Mouse (Mus musculus) hindbrain, embryonic 14.5 days (tissue): Measurements from ENCODE around the gene Il7r. TPM values are rescaled to one million over a fixed set of nuclear protein-coding genes. Genes with fewer than 3 reads are reported as not detected.

Experiments used
- ATAC-seq: fragments of 200-750 bp; cut with Nextera tagmentation; 2 replicates; pipeline ENCODE4 v1.8.0; 2017; ENCODE audit warnings: moderate number of reproducible peaks, mild to moderate bottlenecking, moderate TSS enrichment, moderate library complexity; ENCODE audit not compliant: low FRiP score
- DNase-seq: peaks from one replicate; pipeline ENCODE4 v3.0.0-alpha.2; 2015; ENCODE audit warnings: low spot score
- H3K27ac ChIP-seq: fragments of 300-500 bp; sonication (generic); 2 replicates; pipeline ENCODE4 v1.5.1; 2014; ENCODE audit warnings: mild to moderate bottlenecking, moderate library complexity
- H3K27me3 ChIP-seq: fragments of 300-500 bp; sonication (generic); 2 replicates; pipeline ENCODE4 v1.6.1; 2014; ENCODE audit warnings: mild to moderate bottlenecking, low read length, mixed read lengths; ENCODE audit not compliant: control insufficient read depth, insufficient read depth
- H3K36me3 ChIP-seq: fragments of 300-500 bp; sonication (generic); replicated peaks from 2 replicates; pipeline ENCODE4 v1.6.1; 2014; ENCODE audit not compliant: control insufficient read depth, insufficient read depth
- H3K4me1 ChIP-seq: fragments of 300-500 bp; sonication (generic); replicated peaks from 2 replicates; pipeline ENCODE4 v1.6.1; 2014; ENCODE audit warnings: antibody characterized with exemption, low read length, mixed read lengths; ENCODE audit not compliant: control insufficient read depth, insufficient read depth
- H3K4me2 ChIP-seq: fragments of 300-500 bp; sonication (generic); replicated peaks from 2 replicates; pipeline ENCODE4 v1.6.1; 2014; ENCODE audit warnings: mild to moderate bottlenecking, moderate library complexity
- H3K4me3 ChIP-seq: fragments of 300-500 bp; sonication (generic); replicated peaks from 2 replicates; pipeline ENCODE4 v1.5.1; 2014; ENCODE audit warnings: mild to moderate bottlenecking, low read length
- H3K9ac ChIP-seq: fragments of 300-500 bp; sonication (generic); 2 replicates; pipeline ENCODE4 v1.6.1; 2014
- H3K9me3 ChIP-seq: fragments of 300-500 bp; sonication (generic); 2 replicates; pipeline ENCODE4 v1.6.1; 2016; ENCODE audit warnings: low read length; ENCODE audit not compliant: control insufficient read depth
- WGBS: fragments of 180-500 bp; shearing (Covaris S2); extraction: QIAGEN DNeasy Blood & Tissue Kit; methylation state at CpG from one replicate; pipeline ENCODE4 v1.1.7; 2014; 5-methylcytosine and 5-hydroxymethylcytosine counted together
- polyA plus RNA-seq: library from polyadenylated mRNA; unstranded; fragments of >200 nt; fragmentation: Nextera tagmentation; extraction: Ambion mirVana; gene quantifications from 2 replicates; pipeline ENCODE4 v1.2.1, GENCODE M21; 2014

Gene Il7r
- polyA plus RNA-seq, 1 experiment from 2014 or later, result not detected

DNA sequence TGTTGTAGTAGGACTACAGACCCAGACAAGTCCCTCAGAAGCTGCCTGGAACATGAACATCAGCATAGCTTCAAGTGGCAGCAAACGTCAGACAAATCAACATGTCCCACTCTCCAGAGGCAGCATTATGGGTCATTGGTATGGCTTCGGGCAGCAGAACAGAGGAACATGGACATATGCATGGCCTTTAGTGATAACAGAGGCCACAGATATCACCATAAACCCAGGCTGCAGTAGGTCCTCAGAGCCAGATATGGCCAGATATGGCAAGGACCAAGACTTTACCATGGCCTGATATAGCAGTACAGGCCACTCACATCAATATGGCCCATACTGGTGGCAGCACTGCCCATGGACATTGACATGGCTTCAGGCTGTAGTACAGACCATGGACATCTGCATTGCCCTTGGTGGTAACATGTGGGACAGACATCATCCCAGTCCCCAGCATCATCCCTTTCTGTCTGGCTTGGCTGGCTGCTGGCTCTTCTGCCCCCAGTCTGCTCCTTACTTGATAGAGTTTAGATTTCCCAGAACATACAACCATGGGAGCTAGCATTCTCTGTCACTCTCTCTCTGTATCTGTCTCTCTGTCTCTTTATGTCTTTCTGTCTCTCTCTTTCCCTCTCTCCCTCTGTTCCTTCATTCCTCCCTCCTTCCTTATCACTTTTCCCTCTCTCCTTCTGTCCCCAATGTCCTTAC, 40.4 kb downstream of the Il7r start:
- H3K36me3 ChIP-seq, result no peaks in the 10 kb centered on the region
- no peak overlapping the region for H3K4me2 ChIP-seq
- H3K4me1 ChIP-seq, result no peaks in the 10 kb centered on the region
- H3K9me3 ChIP-seq, result no peaks in the 10 kb centered on the region
- no peak overlapping the region for H3K9ac ChIP-seq
- no peak overlapping the region for H3K27ac ChIP-seq
- H3K27me3 ChIP-seq, result no peaks in the 10 kb centered on the region
- ATAC-seq (no peak), DNase-seq (no peak)
- 86% methylated on average over 2 of the region's 2 CpGs for WGBS
- H3K4me3 ChIP-seq, result no peak overlapping the region

GRCm38 (mm10) chr15:9473188-9473587, 56.8 kb downstream of the Il7r start:
- H3K4me2 ChIP-seq, result no peak overlapping the region
- no peak for DNase-seq
- no peak overlapping the region for H3K27ac ChIP-seq
- ATAC-seq, result no peak
- WGBS, result 91% methylated on average over 1 of the region's 1 CpGs
- no peak overlapping the region for H3K9ac ChIP-seq
- H3K27me3 ChIP-seq, result no peaks in the 10 kb centered on the region
- no peaks in the 10 kb centered on the region for H3K36me3 ChIP-seq
- H3K4me3 ChIP-seq, result no peak overlapping the region
- H3K9me3 ChIP-seq, result no peaks in the 10 kb centered on the region
- no peaks in the 10 kb centered on the region for H3K4me1 ChIP-seq

GRCm38 (mm10) chr15:9472618-9473017, 57.4 kb downstream of the Il7r start:
- WGBS, result 56% methylated on average over 3 of the region's 3 CpGs
- Histone ChIP-seq H3K9ac (no peak overlapping the region), H3K4me3 (no peak overlapping the region), H3K9me3 (no peaks in the 10 kb centered on the region), H3K4me2 (no peak overlapping the region), H3K36me3 (no peaks in the 10 kb centered on the region), H3K27ac (no peak overlapping the region), H3K4me1 (no peaks in the 10 kb centered on the region), H3K27me3 (no peaks in the 10 kb centered on the region)
- ATAC-seq (no peak), DNase-seq (no peak)

DNA sequence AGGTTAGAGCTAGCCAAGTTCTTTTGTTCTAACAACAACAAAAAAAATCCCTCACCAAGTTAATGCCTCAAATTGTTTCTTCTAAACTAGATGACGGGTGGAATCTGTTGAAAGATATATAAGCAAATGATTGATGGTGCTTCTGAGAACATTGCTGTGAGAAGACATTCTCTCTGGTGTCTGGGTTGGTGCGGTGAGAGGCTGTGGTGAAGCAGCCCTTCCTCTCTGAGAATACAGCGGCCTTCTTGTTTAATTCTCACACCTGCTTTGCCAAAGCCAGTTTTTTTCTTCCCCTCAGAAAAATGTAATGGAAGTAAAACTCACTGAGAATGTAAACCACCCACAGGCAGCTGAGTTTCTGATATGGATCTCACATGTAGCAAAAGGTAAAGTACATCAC, 57.8 kb downstream of the Il7r start:
- DNase-seq (no peak), ATAC-seq (no peak)
- Histone ChIP-seq H3K27ac (no peak overlapping the region), H3K4me2 (no peak overlapping the region), H3K36me3 (no peaks in the 10 kb centered on the region), H3K9ac (no peak overlapping the region), H3K27me3 (no peaks in the 10 kb centered on the region), H3K4me1 (no peaks in the 10 kb centered on the region), H3K9me3 (no peaks in the 10 kb centered on the region), H3K4me3 (no peak overlapping the region)
- 53% methylated on average over 3 of the region's 3 CpGs for WGBS

- 88% methylated on average over 4 of the region's 4 CpGs for WGBS
- no peak for DNase-seq
- H3K4me1 ChIP-seq, result no peaks in the 10 kb centered on the region
Measured at GRCm38 (mm10) chr15:9471053-9471685, 58.8 kb downstream of the Il7r start.

DNA sequence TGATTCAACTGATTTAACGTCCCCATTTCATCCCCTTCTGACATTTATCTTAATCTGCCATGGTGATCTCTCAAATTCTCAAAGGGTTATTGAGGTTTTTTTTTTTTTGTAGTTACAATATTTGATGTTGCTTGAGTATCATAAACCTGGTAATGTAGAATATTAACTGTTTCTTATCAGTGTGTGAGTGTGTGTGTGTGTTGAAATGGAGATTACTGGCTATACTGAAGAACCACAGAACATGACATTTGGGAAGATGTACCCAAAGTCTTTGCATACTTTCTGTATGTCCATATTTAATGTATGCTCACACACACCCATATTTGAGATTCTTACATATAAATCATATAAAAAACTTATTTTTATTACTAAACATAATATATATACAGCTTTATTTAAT, 65.9 kb downstream of the Il7r start:
- Histone ChIP-seq H3K9me3 (no peaks in the 10 kb centered on the region), H3K27ac (no peak overlapping the region), H3K4me3 (no peak overlapping the region), H3K27me3 (no peaks in the 10 kb centered on the region), H3K4me2 (no peak overlapping the region), H3K4me1 (no peaks in the 10 kb centered on the region), H3K9ac (no peak overlapping the region), H3K36me3 (no peaks in the 10 kb centered on the region)
- WGBS, result 34% methylated on average over 1 of the region's 1 CpGs
- DNase-seq (no peak), ATAC-seq (no peak)

More at GRCm38 (mm10) chr15:9471053-9471685, 58.8 kb downstream of the Il7r start:
- Histone ChIP-seq H3K4me3 (no peak overlapping the region), H3K27me3 (no peaks in the 10 kb centered on the region), H3K4me2 (no peak overlapping the region), H3K36me3 (no peaks in the 10 kb centered on the region), H3K27ac (no peak overlapping the region), H3K9me3 (no peaks in the 10 kb centered on the region), H3K9ac (no peak overlapping the region)
- ATAC-seq, result no peak

DNA sequence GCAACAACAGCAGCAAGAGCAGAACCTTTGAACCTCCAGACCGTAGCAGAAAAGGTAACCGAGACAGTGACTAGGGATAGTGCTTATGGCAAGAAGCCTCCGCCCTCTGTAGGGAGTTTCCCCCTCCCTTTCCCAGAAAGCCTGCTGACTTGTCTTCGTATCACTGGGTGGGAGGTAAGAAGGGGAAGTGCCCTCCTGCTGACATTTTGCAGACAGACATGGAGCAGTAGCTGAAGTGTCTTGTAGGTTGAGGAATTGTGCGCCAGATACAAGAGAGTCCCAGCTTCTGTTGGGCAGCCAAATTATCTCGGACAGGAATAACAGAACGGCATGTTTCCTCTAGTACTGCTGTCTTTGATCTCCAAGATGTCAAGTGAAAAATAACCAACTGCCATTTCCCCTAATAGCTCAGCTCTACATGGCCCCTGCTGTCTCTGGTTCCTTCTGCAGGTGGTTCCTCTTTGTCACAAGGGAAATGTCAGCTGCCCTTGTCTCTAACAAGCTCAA, 66.4 kb downstream of the Il7r start:
- no peaks in the 10 kb centered on the region for H3K9me3 ChIP-seq
- no peaks in the 10 kb centered on the region for H3K4me1 ChIP-seq
- H3K4me2 ChIP-seq, result no peak overlapping the region
- H3K4me3 ChIP-seq, result no peak overlapping the region
- no peaks in the 10 kb centered on the region for H3K36me3 ChIP-seq
- no peak for ATAC-seq
- 72% methylated on average over 7 of the region's 7 CpGs for WGBS
- DNase-seq, result no peak
- H3K9ac ChIP-seq, result no peak overlapping the region
- H3K27me3 ChIP-seq, result no peaks in the 10 kb centered on the region
- H3K27ac ChIP-seq, result no peak overlapping the region

Other genes with a start within 250 kb of the Il7r start
- gene Ugt3a2, start 194.6 kb downstream of the Il7r start, polyA plus RNA-seq, result not detected in 2 replicates
- gene Capsl, start 94.1 kb downstream of the Il7r start, polyA plus RNA-seq, result 6.4 and 6.9 TPM in 2 replicates
- gene Spef2, start 218.7 kb upstream of the Il7r start, polyA plus RNA-seq, result 2.6 and 3.6 TPM in 2 replicates